Mouse (Mus musculus) thymus, adult 2 months (tissue): ENCODE data around the gene Ccdc152.

Experiments
- CTCF ChIP-seq: fragments of 200-500 bp; IDR thresholded peaks from 2 replicates; pipeline ENCODE4 v1.5.1; 2012; ENCODE audit warnings: mild to moderate bottlenecking, control low read depth, low read length, moderate library complexity, borderline replicate concordance; ENCODE audit not compliant: control insufficient read depth, poor library complexity, insufficient read depth; ENCODE audit errors: extremely low read depth
- POLR2A ChIP-seq: fragments of 200-500 bp; IDR thresholded peaks from 2 replicates; pipeline ENCODE4 v1.6.1; 2012; ENCODE audit warnings: mild to moderate bottlenecking, low read length, control low read depth, moderate library complexity; ENCODE audit not compliant: control insufficient read depth, poor library complexity, insufficient read depth; ENCODE audit errors: extremely low read depth

- no peak for TF ChIP-seq CTCF
- TF ChIP-seq POLR2A = no peak
These were observed 65.4 kb downstream of the Ccdc152 start for GRCm38 (mm10) chr15:3237963-3238362.
